Mouse (Mus musculus) liver, embryonic 14.5 days (tissue): ENCODE measurements around the gene Pam.

Experiments
- CTCF ChIP-seq: IDR thresholded peaks from 2 replicates; pipeline ENCODE4 v1.5.1; 2016; ENCODE audit warnings: antibody characterized with exemption, low read depth, control low read depth
- EP300 ChIP-seq: IDR thresholded peaks from 2 replicates; pipeline ENCODE4 v1.6.1; 2016; ENCODE audit warnings: antibody characterized with exemption, low read depth

DNA sequence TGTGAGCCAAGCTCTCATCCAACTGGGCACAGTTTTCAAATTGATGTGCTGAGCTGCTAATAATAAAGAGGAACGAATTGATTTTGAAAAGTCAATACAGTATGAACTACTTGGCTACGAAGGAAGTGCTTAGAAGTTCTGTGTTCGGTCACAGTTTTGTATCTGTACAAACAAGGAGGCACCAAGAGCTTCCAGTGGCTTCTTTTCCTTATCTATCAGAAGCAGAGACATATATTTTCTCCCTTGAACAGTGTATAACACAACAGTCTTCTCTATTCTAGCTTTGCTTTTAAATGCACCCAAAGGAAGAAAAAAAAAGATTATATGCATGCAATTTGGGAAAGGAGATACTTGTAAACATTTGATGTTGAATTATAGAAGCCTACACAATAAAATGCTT lies 30.8 kb upstream of the Pam start:
- TF ChIP-seq CTCF (no peak), EP300 (peak; percentile 59)
